Mouse (Mus musculus) cortical plate, adult 2 months (tissue): ENCODE results near the gene Mob3c.

Experiments used
- CTCF ChIP-seq: fragments of 200-500 bp; IDR thresholded peaks from 2 replicates; pipeline ENCODE4 v1.5.1; 2011; ENCODE audit warnings: mild to moderate bottlenecking, control low read depth, low read length; ENCODE audit not compliant: insufficient read depth; ENCODE audit errors: extremely low read depth
- POLR2A ChIP-seq: fragments of 200-500 bp; IDR thresholded peaks from 2 replicates; pipeline ENCODE4 v1.6.1; 2011; ENCODE audit warnings: mild to moderate bottlenecking, low read length, control low read depth; ENCODE audit not compliant: insufficient read depth; ENCODE audit errors: extremely low read depth

DNA sequence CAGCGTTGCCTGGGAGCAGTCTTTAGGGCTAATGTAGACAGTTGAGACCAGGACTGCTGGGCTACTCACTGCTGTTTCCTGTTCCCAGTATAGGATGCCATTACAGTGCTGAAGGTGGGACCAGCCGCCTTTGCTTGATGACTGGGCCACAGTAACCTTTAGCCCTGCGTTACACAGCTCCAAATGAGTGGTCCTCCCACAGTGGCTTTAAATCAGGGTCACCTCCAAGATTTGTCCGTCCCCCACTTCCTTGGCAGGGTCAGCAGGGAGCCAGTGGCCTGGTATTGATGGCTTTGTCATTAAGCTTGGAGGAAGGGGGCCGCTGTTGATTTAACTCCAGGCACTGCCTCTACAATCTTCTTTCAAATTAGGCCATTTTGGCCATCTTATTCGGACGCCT lies 35.5 kb downstream of the Mob3c start:
- TF ChIP-seq CTCF (no peak), POLR2A (no peak)
